Mouse (Mus musculus): ENCODE measurements around the gene Rbm17. TPM values are rescaled to one million over a fixed set of nuclear protein-coding genes. Genes with fewer than 3 reads are reported as not detected.
A peak's percentile ranks its signal among the peaks of the same experiment; 100 is the strongest.
"Not testable (repeated sequence)": the region's sequence is repeated elsewhere in the genome, so short reads cannot be mapped to it uniquely, and the experiment has no call there.

Rbm17 gene
- total RNA-seq, 2 experiments from 2014 or later: 31.3 to 55.9 TPM

DNA sequence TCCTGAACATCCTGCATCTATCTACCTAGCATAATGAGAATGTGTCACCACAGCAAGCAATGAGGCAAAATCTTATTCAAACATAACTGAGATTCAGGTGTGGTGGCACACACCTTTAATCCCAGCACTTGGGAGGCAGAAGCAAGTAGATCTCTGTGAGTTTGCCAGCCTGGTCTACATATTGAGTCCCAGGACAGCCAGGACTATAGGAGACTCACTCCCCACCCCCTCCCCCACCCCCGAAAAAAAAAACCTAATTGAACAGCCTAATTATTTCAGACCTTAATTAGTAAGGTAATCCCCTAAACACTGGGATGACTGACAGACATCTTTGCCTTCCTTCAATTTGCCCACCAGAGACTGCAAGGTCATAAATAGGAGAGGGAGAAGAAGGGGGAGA, 52.2 kb downstream of the Rbm17 start:
- ATAC-seq (replicated peaks; ENCODE audit: low FRiP score, poor library complexity, severe bottlenecking): no peak

DNA sequence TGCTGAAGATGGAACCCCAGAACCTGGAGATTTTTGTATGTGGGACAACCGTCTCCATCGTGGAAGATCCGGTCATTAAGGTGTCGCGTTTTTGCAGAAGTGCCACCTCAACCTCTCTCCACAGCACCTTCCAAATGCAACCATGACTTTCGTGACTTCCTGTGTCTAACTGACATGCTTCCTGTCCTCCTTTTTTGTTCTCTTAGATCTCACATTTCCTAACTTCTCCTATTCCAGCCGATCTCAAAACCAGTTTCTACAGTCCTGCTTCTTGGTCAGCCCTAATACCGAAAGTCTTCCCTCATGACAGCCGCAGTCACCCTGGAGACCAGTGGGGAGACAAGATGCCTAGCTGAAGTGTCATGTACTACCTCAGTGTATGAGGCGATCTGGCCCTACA, 55.4 kb downstream of the Rbm17 start:
- ATAC-seq (replicated peaks; ENCODE audit: low FRiP score, poor library complexity, severe bottlenecking): no peak

- ATAC-seq (replicated peaks; ENCODE audit: low FRiP score, poor library complexity, severe bottlenecking): no peak
These were observed 56.3 kb downstream of the Rbm17 start for GRCm38 (mm10) chr2:11547609-11548008.

GRCm38 (mm10) chr2:11546091-11546490, 57.9 kb downstream of the Rbm17 start:
- no peak for ATAC-seq (replicated peaks; ENCODE audit: low FRiP score, poor library complexity, severe bottlenecking)

DNA sequence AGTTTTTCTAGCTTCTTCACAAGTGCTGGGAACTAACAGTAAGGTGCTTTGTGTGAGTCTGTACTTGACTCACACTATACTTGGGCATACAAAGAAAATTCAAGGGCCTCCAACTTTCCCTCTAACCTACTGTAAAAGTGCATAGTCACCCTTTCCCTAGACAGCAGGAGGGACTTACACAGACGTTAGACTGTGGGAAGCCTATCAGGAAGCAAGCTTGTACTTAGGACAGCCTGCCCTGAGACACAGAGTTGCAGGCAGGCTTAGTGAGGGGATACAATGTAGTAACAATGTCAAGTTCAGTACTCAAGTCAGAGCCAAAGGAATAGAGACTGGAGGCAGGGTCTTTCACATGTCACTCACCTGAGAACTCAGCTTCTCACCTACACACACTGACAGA, 58.6 kb downstream of the Rbm17 start:
- ATAC-seq (replicated peaks; ENCODE audit: low FRiP score, poor library complexity, severe bottlenecking): no peak

DNA sequence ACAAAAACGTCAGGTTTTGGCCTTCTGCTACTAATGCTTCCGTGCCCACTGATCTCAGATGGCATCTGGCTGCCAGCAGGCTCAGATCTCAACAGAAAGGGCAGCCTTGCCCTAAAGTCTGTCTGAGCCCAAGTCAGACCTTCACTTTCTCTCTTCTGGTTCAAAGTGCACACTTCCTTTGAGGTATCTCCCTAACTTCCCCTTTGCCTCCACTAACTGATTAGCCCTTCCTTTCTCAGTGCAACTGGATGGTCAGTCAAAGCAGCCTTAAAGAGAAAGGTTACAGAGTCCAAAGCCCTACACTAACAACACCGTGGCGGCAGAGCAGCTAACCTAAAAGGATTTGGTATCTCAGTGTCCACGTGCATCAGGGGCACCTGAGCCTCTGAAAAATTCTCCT, 59.6 kb downstream of the Rbm17 start:
- ATAC-seq (replicated peaks; ENCODE audit: low FRiP score, poor library complexity, severe bottlenecking): no peak

DNA sequence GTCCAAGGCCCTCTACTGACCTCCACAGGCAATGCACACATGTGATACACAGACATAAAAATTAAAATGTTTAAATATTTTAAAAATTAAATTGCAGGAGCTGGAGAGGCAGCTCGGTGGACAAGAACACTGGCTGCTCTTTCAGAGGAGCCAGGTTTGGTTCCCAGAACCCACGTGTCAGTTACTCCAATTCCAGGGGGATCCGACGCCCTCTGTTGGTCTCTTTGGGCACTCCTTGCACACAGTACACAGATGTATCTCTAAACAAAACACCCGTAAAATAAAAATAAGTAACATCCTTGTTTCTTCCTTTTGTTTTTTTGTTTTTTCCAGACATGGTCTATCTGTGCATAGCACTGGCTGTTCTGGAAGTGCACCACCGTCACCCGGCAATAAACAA, 60.8 kb downstream of the Rbm17 start:
- ATAC-seq (replicated peaks; ENCODE audit: low FRiP score, poor library complexity, severe bottlenecking): no peak

DNA sequence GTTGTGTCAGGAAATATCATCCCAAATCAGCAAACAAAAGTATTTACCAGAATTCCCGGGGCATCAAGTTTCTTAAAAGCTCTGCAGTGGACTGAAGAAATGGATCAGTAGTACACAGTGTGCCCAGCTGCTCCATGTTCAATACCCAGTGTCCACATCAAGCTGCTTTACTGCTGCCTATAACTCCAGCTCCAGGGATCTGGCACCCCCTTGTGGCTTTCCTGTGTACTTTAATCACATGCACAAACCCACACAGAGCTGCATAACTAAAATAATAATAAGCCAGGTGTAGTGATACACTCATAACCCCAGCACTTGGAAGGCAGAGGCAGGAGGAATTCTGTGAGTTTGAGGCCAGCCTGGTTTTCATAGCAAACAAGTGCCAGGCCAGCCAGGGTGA, 61.3 kb downstream of the Rbm17 start:
- peak; percentile 62; the same call in 1 of the 2 replicates for ATAC-seq (replicated peaks; ENCODE audit: low FRiP score, poor library complexity, severe bottlenecking)

DNA sequence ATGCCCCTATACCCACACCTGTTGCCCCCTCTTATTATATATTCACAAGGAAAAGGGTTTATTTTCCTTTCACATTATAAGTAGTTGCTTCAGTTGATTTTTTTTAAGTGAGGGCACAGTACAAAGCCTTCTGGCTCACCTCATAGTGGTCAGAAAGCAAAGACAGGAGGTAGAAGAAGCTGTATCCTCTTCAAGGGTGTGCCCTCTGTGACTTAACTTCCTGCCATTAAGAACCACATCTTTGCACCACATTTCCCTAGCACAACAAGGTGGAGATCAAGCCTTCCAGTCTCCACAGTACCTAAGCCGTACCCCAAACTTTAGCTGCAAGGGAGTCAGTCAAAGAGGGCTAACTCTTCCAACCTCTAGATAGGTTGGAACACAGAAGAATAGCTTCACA, 61.8 kb downstream of the Rbm17 start:
- ATAC-seq (replicated peaks; ENCODE audit: low FRiP score, poor library complexity, severe bottlenecking): no peak

GRCm38 (mm10) chr2:11541528-11541927, 62.4 kb downstream of the Rbm17 start:
- ATAC-seq (replicated peaks; ENCODE audit: low FRiP score, poor library complexity, severe bottlenecking): not testable (repeated sequence)

DNA sequence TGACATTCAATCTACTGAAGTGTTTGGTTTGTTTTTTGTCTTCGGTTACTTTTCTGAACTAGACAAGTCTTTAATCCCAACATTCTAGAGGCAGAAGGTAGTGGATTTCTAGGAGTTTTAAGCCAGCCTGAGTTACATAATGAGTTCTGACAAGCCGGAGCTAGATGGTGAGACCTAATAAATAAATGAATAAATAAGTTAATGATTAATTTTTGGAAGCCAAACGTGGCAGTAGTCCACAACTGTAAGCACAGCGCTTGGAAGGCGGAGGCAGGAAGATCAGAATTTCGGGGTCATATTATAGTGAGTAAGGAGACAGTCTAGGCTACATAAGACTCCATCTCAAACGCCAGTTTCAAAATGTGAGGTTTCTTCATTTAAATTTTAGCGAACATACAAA, 68.0 kb downstream of the Rbm17 start:
- no peak for ATAC-seq (replicated peaks; ENCODE audit: low FRiP score, poor library complexity, severe bottlenecking)

Other genes with a start within 250 kb of the Rbm17 start
- gene Pfkfb3, start 50.1 kb downstream of the Rbm17 start, total RNA-seq (2015; ENCODE audit: low replicate concordance): 11.5 and 27.3 TPM in 2 replicates
- gene Pfkfb3, start 50.1 kb downstream of the Rbm17 start, total RNA-seq (2017; ENCODE audit: low replicate concordance): 5.0 and 11.5 TPM in 2 replicates
- gene Gm17490, start 22.1 kb upstream of the Rbm17 start, total RNA-seq (2015; ENCODE audit: low replicate concordance): not detected in 2 replicates
- gene Gm17490, start 22.1 kb upstream of the Rbm17 start, total RNA-seq (2017; ENCODE audit: low replicate concordance): not detected in 2 replicates
- 0.77 TPM in 1 of 2 replicates, not detected in the other for gene Il2ra, start 38.7 kb upstream of the Rbm17 start, total RNA-seq (2015; ENCODE audit: low replicate concordance)
- gene Il2ra, start 38.7 kb upstream of the Rbm17 start, total RNA-seq (2017; ENCODE audit: low replicate concordance): 0.42 TPM in 1 of 2 replicates, not detected in the other
- 1.5 and 5.9 TPM in 2 replicates for gene Il15ra, start 101.1 kb upstream of the Rbm17 start, total RNA-seq (2015; ENCODE audit: low replicate concordance)
- 1.1 and 1.8 TPM in 2 replicates for gene Il15ra, start 101.1 kb upstream of the Rbm17 start, total RNA-seq (2017; ENCODE audit: low replicate concordance)
- gene Fbh1, start 173.4 kb upstream of the Rbm17 start, total RNA-seq (2015; ENCODE audit: low replicate concordance): 14.6 and 23.2 TPM in 2 replicates
- gene Fbh1, start 173.4 kb upstream of the Rbm17 start, total RNA-seq (2017; ENCODE audit: low replicate concordance): 14.8 and 38.5 TPM in 2 replicates
- gene Ankrd16, start 173.7 kb upstream of the Rbm17 start, total RNA-seq (2015; ENCODE audit: low replicate concordance): 5.4 and 5.9 TPM in 2 replicates
- 5.3 and 6.4 TPM in 2 replicates for gene Ankrd16, start 173.7 kb upstream of the Rbm17 start, total RNA-seq (2017; ENCODE audit: low replicate concordance)